Mouse (Mus musculus): ENCODE data around the gene Tmem39b.
A peak's percentile ranks its signal among the peaks of the same experiment; 100 is the strongest.

The Tmem39b gene

GRCm38 (mm10) chr4:129683901-129684493, 12.6 kb downstream of the Tmem39b start:
- DNase-seq (ENCODE audit: low read depth, low spot score), result no peak

GRCm38 (mm10) chr4:129681837-129682236, 14.8 kb downstream of the Tmem39b start:
- DNase-seq (ENCODE audit: low read depth, low spot score), result no peak

GRCm38 (mm10) chr4:129672878-129673449, 23.7 kb downstream of the Tmem39b start:
- DNase-seq (ENCODE audit: low read depth, low spot score), result no peak

GRCm38 (mm10) chr4:129672083-129672877, 24.4 kb downstream of the Tmem39b start, which contains the start of gene Kpna6:
Kpna6 (minus strand) TSS chr4:129672767.
- DNase-seq (ENCODE audit: low read depth, low spot score), result peak; percentile 83

- no peak for DNase-seq (ENCODE audit: low read depth, low spot score)
Measured at GRCm38 (mm10) chr4:129671491-129672082, 25.1 kb downstream of the Tmem39b start.

- no peak for DNase-seq (ENCODE audit: low read depth, low spot score)
Measured at GRCm38 (mm10) chr4:129662255-129662813, 34.3 kb downstream of the Tmem39b start.

GRCm38 (mm10) chr4:129661584-129661983, 35.1 kb downstream of the Tmem39b start:
- no peak for DNase-seq (ENCODE audit: low read depth, low spot score)

GRCm38 (mm10) chr4:129654770-129655169, 41.9 kb downstream of the Tmem39b start:
- DNase-seq (ENCODE audit: low read depth, low spot score), result no peak

- no peak for DNase-seq (ENCODE audit: low read depth, low spot score)
Measured at GRCm38 (mm10) chr4:129650359-129650758, 46.3 kb downstream of the Tmem39b start.

- no peak for DNase-seq (ENCODE audit: low read depth, low spot score)
Measured at GRCm38 (mm10) chr4:129648656-129649055, 48.0 kb downstream of the Tmem39b start.

GRCm38 (mm10) chr4:129645204-129645603, 51.4 kb downstream of the Tmem39b start:
- DNase-seq (ENCODE audit: low read depth, low spot score), result no peak

- no peak for DNase-seq (ENCODE audit: low read depth, low spot score)
Measured at GRCm38 (mm10) chr4:129641756-129642155, 54.9 kb downstream of the Tmem39b start.

GRCm38 (mm10) chr4:129640638-129641467, 55.8 kb downstream of the Tmem39b start, which contains the start of gene Txlna:
Txlna (minus strand) TSS chr4:129641065.
- peak; percentile 97 for DNase-seq (ENCODE audit: low read depth, low spot score)

GRCm38 (mm10) chr4:129640101-129640637, 56.5 kb downstream of the Tmem39b start:
- DNase-seq (ENCODE audit: low read depth, low spot score), result no peak

GRCm38 (mm10) chr4:129639221-129639620, 57.4 kb downstream of the Tmem39b start:
- no peak for DNase-seq (ENCODE audit: low read depth, low spot score)

- no peak for DNase-seq (ENCODE audit: low read depth, low spot score)
Measured at GRCm38 (mm10) chr4:129633852-129634251, 62.8 kb downstream of the Tmem39b start.

GRCm38 (mm10) chr4:129631867-129632266, 64.8 kb downstream of the Tmem39b start:
- DNase-seq (ENCODE audit: low read depth, low spot score), result no peak

- no peak for DNase-seq (ENCODE audit: low read depth, low spot score)
Measured at GRCm38 (mm10) chr4:129630944-129631343, 65.7 kb downstream of the Tmem39b start.

Measured in brain, embryonic 18.5 days (tissue).